Mouse (Mus musculus) hematopoietic stem cell, adult 5-6 weeks (primary cell): ENCODE results near the gene Ebf1. TPM values are rescaled to one million over a fixed set of nuclear protein-coding genes. Genes with fewer than 3 reads are reported as not detected.

ENCODE experiments used
- ATAC-seq, 2 experiments: fragments of 125-278 bp in 1 of 2; replicated peaks in 1 of 2; 2 replicates each; pipeline ENCODE4 v1.8.0; 2016 to 2017; ENCODE audit warnings: inconsistent platforms in 2 of 2, mild to moderate bottlenecking in 2 of 2, moderate number of reproducible peaks in 2 of 2, low read depth in 1 of 2, moderate TSS enrichment in 1 of 2; ENCODE audit not compliant: low FRiP score in 2 of 2, poor library complexity in 2 of 2, severe bottlenecking in 2 of 2, insufficient read depth in 1 of 2, low TSS enrichment in 1 of 2
- total RNA-seq: library from RNA; stranded (forward); fragments of 172-1452, 232-1000 nt; gene quantifications from 2 replicates; pipeline ENCODE4 v1.2.3, GENCODE M21; 2017

The Ebf1 gene
- total RNA-seq, 1 experiment from 2014 or later = not detected

GRCm38 (mm10) chr11:44634552-44635193 is 17.6 kb downstream of the Ebf1 start:
- ATAC-seq = no peak

- ATAC-seq = no peak
These were observed 19.1 kb downstream of the Ebf1 start for GRCm38 (mm10) chr11:44636241-44636640.

DNA sequence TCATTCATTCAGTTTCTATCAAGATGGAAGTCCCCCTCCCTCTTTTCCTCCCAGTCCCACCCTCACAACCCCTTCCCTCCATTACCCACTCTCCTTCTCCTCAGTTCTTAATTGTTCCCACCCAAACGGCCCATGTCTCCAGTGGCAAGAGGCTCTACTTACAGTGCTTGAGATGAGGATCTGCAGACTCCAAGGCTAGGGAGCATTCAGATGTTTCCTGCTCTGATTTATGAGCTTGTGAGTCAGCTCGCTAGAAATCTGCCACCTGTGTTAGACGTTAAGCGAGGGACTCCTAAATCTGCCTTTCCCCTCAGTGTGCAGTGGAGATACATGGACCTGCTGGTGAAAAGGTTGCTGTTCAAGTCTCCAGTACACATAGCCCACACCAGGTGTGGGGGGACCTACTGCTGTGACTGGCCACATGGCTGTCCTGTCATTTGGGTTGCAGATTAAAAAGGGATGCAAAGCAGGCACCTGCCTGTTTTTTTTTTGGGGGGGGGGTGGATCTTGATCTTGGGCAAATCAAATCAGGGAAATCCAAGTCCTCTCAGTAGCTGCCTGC is 21.2 kb downstream of the Ebf1 start:
- no peak for ATAC-seq

- no peak for ATAC-seq
These were observed 24.4 kb downstream of the Ebf1 start for GRCm38 (mm10) chr11:44641496-44641895.

- no peak for ATAC-seq
These were observed 37.4 kb downstream of the Ebf1 start for GRCm38 (mm10) chr11:44654340-44655019.

- ATAC-seq = no peak
These were observed 38.4 kb downstream of the Ebf1 start for GRCm38 (mm10) chr11:44655468-44655867.

- ATAC-seq = no peak
These were observed 39.8 kb downstream of the Ebf1 start for GRCm38 (mm10) chr11:44656916-44657315.

GRCm38 (mm10) chr11:44657833-44658395 is 40.8 kb downstream of the Ebf1 start:
- ATAC-seq = no peak

DNA sequence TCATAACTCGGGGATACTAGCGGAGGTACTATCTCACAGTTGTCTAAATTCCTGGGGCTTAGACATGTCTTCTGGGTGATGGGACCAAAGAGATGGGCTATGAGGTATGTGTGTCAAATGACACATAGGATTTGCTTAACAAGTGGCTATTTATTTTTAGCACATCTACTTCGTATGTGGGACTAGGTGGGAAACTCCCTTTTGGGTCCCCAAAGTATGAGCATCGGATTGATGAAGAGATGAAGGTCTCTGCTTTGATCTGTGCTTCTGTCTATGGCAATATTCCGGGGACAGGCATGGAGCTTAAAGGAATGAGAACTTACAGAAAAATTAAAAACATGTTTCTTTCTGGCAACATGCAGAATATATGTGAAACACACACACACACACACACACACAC is 44.8 kb downstream of the Ebf1 start:
- no peak for ATAC-seq

GRCm38 (mm10) chr11:44663609-44664141 is 46.6 kb downstream of the Ebf1 start:
- no peak for ATAC-seq

GRCm38 (mm10) chr11:44665156-44665682 is 48.1 kb downstream of the Ebf1 start:
- ATAC-seq = peak; percentile 32 to 45; a peak in 2 of 4 replicates

GRCm38 (mm10) chr11:44665741-44666531 is 48.8 kb downstream of the Ebf1 start:
- ATAC-seq = no peak

GRCm38 (mm10) chr11:44666741-44667140 is 49.6 kb downstream of the Ebf1 start:
- no peak for ATAC-seq

DNA sequence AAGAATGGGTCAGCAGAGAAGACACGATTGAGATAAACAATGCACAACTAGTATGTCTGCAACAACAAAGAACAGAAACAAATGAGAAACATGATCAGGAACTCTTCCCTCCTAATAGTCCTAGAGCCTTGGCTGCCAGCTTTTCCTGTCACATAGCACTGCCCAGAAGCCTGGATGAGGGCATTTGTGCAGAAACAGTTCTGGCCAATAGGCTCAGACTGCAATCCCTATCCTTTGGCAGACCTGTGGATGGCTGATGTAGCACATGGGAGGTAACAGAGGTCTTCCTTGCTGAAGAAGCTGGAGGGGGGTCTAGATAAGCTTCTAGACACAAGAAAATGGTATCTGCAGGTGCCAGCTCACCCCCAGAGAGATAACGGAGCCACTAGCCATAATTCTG is 64.2 kb downstream of the Ebf1 start:
- no peak for ATAC-seq

DNA sequence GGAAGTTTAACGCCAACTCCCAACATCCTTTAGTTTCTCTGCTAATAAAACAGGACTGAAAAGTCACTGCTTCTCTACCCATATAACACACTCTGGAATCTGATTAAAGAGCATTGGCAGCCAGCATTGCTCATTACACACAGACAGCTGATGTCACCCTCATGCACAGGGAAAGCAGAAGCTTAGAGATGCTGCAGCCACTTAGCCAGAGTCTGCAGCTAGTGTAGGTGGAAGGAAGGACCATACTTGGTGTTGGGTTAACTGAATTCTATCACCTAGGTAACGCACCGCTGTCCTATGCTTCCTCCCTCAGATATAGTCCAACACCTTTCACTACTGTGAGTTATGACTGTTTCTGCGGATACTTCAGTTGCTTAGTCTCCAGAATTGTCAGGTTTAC is 64.9 kb downstream of the Ebf1 start:
- ATAC-seq = peak; percentile 37 to 39; a peak in 1 of 4 replicates

DNA sequence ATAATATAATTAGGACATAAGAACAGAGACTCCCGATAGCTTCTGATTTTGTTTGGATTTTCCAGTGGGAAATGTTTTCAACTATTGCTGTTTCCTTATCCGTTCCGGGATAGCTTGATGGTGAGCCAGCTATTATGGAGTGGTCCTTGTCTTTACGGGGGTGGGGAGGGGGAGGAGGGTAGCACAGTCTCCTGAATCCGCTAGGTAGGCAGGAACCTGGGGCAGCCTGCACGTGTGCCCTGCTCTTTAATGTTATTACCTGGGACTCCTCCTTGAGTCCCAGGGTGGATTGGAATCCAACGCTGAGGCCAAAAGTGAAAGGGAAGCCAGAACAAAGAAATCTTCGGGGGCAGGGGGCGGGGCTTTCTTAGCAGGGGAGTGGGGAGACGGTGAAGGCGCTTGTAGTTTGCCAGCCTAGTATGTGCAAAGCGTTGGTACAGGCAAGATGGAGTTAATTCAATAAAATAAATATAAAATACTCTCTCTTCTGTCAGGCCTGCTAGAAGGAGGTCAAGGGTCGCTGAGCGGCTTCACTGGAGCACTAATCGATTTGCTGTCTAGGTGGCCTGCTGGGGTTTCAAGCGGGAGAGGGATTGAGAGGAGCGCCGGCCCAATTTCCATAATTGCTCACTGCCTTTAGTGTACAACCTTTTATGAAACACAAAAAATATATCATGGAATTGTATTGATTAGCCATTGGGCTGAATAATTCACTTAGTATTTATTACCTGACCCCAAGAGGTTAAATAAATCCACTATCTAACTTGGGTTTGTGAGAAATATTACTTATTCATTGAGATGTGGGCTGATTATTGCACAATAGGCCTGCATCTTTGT is 65.8 kb downstream of the Ebf1 start:
- ATAC-seq = no peak
